Mouse (Mus musculus) frontal cortex, postnatal 10 days (tissue): Measurements from ENCODE around the gene Hp1bp3.

Experiments used
- DNase-seq, 2 experiments: peaks; one replicate each; pipeline ENCODE4 v3.0.0; 2022; ENCODE audit warnings: low spot score in 2 of 2, mixed read lengths in 1 of 2

Hp1bp3 gene

GRCm38 (mm10) chr4:138222396-138222795 lies 6.3 kb downstream of the Hp1bp3 start:
- no peak for DNase-seq

GRCm38 (mm10) chr4:138223623-138224022 lies 7.5 kb downstream of the Hp1bp3 start:
- no peak for DNase-seq

- peak; percentile 48 to 71 for DNase-seq
These were observed 30.9 kb downstream of the Hp1bp3 start for GRCm38 (mm10) chr4:138246756-138247665.

GRCm38 (mm10) chr4:138250088-138250960 lies 34.2 kb downstream of the Hp1bp3 start, which contains the start of the genes Sh2d5 and Kif17:
Gene Sh2d5 (plus strand): TSS chr4:138250403.
Gene Kif17 (plus strand): TSS chr4:138250435.
- DNase-seq, result peak; percentile 83 to 87

DNA sequence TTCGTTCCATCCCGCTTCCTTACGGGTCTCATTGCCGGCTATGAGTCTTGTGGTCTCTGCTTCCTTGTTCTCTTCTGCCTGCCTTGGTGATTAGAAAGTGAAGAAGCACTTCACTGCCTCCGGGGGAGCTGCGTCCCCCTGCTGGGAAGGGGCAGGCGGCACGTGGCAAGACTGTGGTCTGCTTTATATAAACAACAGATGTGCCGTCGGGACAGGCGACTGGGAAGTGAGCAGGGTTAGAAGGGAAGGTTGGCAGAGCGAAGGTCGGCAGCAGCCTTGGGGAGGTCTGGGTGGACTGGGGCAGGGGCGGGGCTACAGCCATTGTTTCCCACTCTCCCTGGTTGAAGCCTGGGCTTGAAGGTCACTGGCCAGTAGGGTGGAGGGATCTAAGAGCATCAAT lies 35.7 kb downstream of the Hp1bp3 start:
- DNase-seq, result no peak

DNA sequence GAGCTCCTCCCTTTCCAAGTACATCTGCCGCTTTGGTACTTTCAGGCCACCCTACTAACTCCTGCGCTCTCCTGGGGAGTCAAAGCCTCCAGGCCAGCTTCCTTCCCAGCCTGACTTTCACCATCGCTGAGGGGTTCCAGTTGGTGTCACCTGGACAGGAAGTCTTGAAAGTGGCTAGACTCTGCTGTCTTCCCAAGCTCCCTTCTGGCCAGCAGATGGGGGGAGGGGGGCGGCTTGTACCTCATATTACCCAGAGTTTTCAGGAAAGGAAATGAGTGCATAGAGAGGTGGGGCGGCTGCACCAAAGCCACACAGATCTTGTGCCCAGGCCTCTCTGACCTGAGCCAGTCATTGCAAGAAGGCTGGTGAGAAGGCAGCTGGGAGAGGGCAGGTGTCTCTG lies 36.1 kb downstream of the Hp1bp3 start:
- DNase-seq, result no peak

- DNase-seq, result peak in 1 of 2 experiments; percentile 5
These were observed 41.1 kb downstream of the Hp1bp3 start for GRCm38 (mm10) chr4:138257116-138257687.

DNA sequence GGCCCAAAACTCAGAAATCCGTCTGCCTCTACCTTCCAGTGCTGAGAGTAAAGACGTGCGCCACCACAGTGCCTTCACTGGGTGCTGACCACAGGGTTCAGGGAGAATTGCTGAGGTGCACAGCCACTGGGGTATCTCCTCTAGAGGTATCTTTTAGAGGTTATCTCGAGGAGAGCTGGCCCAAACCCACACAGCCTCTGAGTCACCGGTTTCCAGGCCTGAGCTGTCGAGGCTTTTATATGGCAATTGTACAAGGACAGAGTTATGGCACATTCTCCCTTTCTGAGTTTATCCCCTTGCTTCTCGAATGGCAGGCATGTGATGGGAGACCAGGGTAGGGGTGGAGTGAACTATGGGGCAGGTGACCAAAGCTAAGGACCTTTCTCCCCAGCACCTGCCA lies 42.6 kb downstream of the Hp1bp3 start:
- no peak for DNase-seq

DNA sequence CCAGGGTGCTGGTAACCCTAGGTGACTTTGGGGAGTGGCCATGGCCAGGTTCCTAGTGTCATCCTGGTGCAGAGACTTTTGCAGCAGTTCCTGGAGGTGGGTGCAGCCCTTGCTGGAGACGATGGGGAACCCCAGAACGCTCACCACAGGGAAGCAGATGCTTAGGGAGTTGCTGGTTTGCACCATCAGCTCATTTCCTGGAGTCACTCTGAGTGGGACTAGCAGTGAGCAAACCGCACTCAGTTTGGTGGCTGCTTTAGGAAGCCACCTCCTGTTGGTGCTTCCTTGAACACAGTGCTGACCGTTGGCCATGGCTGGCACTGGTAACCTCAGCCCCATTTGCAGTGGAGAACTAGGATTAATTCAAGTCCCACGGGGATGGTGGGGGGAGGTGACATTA lies 43.4 kb downstream of the Hp1bp3 start:
- DNase-seq, result peak in 1 of 2 experiments; percentile 8

DNA sequence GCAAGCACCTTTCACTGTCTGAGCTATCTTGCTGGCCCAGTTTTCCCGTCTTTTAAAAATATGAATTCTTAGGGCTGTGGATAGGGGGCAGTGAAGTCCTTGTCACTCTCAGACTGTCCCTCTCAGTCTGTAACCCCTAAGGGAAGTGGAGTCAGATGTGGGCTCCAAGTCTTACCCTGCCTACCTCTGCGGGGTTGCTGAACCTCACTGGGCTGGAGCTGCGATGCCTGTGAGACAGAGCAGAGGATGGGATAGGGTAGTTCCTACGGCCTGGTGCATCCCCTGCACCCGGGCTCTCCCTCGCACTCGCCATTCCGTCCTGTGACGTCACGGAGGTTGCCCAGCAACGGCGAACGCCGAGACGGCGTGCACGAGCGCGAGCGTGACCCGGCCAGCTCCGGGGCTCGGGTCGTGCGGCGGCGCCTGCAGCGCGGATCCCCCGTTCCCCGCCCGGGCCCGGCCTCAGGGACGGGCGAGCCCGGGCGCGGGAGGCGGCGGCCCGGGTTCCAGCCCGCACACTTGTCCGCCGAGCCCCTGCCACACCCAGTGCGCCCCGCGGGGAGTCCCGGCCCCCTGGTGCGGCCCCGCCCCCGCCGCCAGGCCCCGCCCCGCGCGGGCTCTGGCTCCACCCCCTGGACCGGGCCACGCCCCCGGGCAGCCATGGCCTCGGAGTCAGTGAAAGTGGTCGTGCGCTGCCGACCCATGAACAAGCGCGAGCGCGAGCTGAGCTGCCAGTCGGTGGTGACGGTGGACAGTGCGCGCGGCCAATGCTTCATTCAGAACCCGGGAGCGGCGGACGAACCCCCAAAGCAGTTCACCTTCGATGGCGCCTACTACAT lies 46.0 kb downstream of the Hp1bp3 start:
- DNase-seq, result peak; percentile 79 to 91

DNA sequence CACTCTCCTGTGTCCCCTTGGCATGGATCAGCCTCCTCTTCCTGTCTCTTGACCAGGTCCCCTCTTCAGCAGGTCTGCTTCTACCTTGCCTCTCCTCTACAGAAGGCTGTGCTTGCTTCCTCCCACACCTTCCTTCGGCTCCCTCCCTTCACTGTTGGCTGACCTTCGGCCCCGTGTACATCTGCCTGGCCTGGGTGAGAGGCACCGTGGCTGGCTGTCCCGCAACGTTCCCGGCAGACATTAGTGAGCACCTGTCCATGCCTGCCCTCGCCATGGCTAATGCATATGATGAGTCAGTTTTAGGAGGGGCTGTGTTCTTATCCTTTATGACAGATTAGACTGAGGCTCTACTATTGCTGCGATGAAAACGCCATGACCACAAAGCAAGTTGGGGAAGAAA lies 51.8 kb downstream of the Hp1bp3 start:
- DNase-seq, result no peak

DNA sequence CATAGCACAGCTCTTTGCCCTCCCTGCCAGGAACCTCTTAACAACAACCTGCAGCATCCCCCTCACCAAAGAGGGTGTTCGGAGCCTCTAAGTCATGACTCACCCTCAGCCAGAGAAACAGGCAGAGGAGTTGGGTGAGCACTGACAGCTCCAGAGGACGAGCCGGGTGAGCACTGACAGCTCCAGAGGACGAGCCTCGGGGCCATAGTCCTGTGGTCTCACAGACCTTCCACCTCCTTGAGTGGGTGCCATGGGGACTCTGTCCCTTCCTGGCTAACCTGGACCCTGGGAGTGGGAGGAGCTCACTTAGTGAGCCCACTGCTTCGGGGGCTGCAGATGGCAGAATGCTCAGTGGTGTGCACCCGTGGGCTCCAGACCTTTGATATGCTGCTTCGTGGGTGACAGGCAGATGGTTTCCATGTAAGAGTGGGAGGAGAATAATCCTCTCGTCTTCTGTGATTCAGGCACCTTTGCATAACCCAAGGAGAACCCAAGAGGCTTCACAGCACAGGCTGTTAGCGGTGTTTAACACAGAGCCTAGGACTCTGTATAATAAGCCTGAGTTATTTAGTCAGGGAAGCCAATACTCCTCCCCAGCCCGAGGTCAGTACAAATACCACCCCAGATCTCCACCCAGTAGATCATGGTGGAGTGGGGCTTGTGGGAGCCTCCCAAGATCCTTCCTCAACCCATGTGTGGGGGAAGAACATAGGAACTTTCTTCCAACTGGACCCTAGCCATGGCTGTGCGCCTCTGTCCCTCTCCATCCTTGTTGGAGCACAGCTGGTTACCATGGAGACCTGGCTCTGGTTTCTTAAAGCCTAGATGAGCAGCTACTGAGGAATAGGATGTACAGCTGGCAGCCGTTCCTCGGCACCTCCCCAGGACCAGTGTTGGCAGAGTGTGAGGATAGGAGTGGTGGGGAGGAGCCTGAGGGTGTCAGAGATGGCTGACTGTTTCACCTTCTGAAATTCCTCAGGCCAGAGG lies 56.2 kb downstream of the Hp1bp3 start:
- peak in 1 of 2 experiments; percentile 53 for DNase-seq

DNA sequence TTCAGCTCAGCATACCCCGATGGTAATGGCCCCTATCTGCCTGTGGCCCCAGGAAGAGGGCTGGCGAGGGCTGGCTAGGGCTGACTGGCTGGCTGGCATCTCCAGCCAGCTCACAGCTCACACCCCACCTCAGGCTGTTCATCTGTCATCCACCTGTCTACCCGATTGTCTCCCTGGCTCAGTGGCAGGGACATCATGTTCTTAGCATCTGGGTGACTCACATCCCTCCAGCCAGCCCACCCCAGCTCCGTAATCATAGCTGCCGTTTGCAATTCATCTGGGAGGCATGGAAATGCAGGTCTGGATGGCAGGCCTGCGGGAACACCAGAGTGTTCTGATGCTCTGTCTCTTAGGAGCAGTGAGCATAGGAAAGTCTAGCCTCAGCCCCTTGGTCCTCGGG lies 62.2 kb downstream of the Hp1bp3 start:
- no peak for DNase-seq

GRCm38 (mm10) chr4:138282834-138283233 lies 66.7 kb downstream of the Hp1bp3 start:
- peak; percentile 47 to 55 for DNase-seq

GRCm38 (mm10) chr4:138286411-138286810 lies 70.3 kb downstream of the Hp1bp3 start:
- DNase-seq, result no peak

GRCm38 (mm10) chr4:138288691-138289090 lies 72.6 kb downstream of the Hp1bp3 start:
- no peak for DNase-seq

- no peak for DNase-seq
These were observed 75.9 kb downstream of the Hp1bp3 start for GRCm38 (mm10) chr4:138292028-138292427.

GRCm38 (mm10) chr4:138293261-138293948 lies 77.3 kb downstream of the Hp1bp3 start:
- DNase-seq, result no peak

DNA sequence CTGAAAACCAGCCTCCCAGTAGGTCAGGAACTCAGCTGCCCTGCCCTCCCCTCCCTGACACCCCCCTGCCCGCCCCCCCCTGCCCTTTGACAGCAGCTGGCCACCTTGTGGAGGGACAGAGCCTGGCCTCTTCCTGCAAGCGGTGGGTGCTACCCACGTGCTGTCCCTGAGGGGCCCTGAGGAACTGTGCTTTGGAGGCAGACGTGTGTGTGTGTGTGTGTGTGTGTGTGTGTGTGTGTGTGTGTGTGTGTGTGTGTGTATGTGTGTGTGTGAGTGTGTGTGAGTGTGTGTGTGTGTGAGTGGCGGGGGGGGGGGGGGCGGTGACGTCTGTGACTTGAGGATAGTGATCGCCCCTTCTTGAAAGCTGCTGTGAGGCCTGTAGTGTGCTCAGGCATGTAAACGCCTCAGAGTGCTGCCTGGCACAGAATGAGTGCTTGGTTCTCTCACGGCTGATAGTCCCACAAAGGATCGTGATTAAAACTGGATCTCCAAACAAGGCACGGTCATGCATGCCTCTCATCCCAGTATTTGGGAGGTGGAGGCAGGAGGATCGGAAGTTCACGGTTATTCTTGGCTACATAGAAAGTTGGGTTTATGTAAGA lies 78.0 kb downstream of the Hp1bp3 start:
- no peak for DNase-seq
